Mouse (Mus musculus) gastrocnemius, adult 8-10 months (tissue): ENCODE measurements around the gene Prpsap2. TPM values are rescaled to one million over a fixed set of nuclear protein-coding genes. Genes with fewer than 3 reads are reported as not detected.
"Not testable (repeated sequence)": the region's sequence is repeated elsewhere in the genome, so short reads cannot be mapped to it uniquely, and the experiment has no call there.

Experiments
- DNase-seq, 2 experiments: peaks; one replicate each; pipeline ENCODE4 v3.0.0; 2022; ENCODE audit warnings: low spot score in 2 of 2
- total RNA-seq, 4 experiments: library from RNA; stranded (reverse); gene quantifications; 2 replicates each; pipeline ENCODE4 v1.2.4; 2022

Gene Prpsap2
- total RNA-seq = 1 to 10 TPM; 4.9 to 7.0 (median 5.4) TPM

GRCm38 (mm10) chr11:61761584-61762407, at the start of gene Prpsap2:
Gene Prpsap2, minus strand, starts transcription at chr11:61762088.
- peak; percentile 99 for DNase-seq

GRCm38 (mm10) chr11:61809793-61810192, 47.9 kb upstream of the Prpsap2 start:
- no peak for DNase-seq

- no peak for DNase-seq
Measured at GRCm38 (mm10) chr11:61808551-61809117, 46.7 kb upstream of the Prpsap2 start.

- no peak for DNase-seq
Measured at GRCm38 (mm10) chr11:61793441-61793840, 31.6 kb upstream of the Prpsap2 start.

GRCm38 (mm10) chr11:61788550-61788949, 26.7 kb upstream of the Prpsap2 start:
- DNase-seq = no peak

- not testable (repeated sequence) for DNase-seq
Measured at GRCm38 (mm10) chr11:61782526-61782925, 20.6 kb upstream of the Prpsap2 start.

GRCm38 (mm10) chr11:61774551-61775149, 12.8 kb upstream of the Prpsap2 start:
- DNase-seq = no peak

GRCm38 (mm10) chr11:61760518-61760917, 1.4 kb downstream of the Prpsap2 start:
- no peak for DNase-seq

GRCm38 (mm10) chr11:61757151-61757550, 4.7 kb downstream of the Prpsap2 start:
- no peak for DNase-seq

GRCm38 (mm10) chr11:61751612-61752011, 10.3 kb downstream of the Prpsap2 start:
- DNase-seq = no peak

GRCm38 (mm10) chr11:61747161-61747560, 14.7 kb downstream of the Prpsap2 start:
- no peak for DNase-seq

- no peak for DNase-seq
Measured at GRCm38 (mm10) chr11:61745781-61746180, 16.1 kb downstream of the Prpsap2 start.

- no peak for DNase-seq
Measured at GRCm38 (mm10) chr11:61744460-61744859, 17.4 kb downstream of the Prpsap2 start.

GRCm38 (mm10) chr11:61743768-61744167, 18.1 kb downstream of the Prpsap2 start:
- no peak for DNase-seq

GRCm38 (mm10) chr11:61740500-61740899, 21.4 kb downstream of the Prpsap2 start:
- no peak for DNase-seq

- DNase-seq = no peak
Measured at GRCm38 (mm10) chr11:61737290-61737689, 24.6 kb downstream of the Prpsap2 start.

- DNase-seq = no peak
Measured at GRCm38 (mm10) chr11:61732672-61733071, 29.2 kb downstream of the Prpsap2 start.

GRCm38 (mm10) chr11:61728037-61728436, 33.9 kb downstream of the Prpsap2 start:
- DNase-seq = no peak

GRCm38 (mm10) chr11:61722077-61722476, 39.8 kb downstream of the Prpsap2 start:
- DNase-seq = no peak

GRCm38 (mm10) chr11:61720636-61721035, 41.3 kb downstream of the Prpsap2 start, which contains the start of gene Slc5a10:
Gene Slc5a10, minus strand, starts transcription at chr11:61720826.
- DNase-seq = no peak

GRCm38 (mm10) chr11:61719826-61720225, 42.1 kb downstream of the Prpsap2 start:
- DNase-seq = no peak

GRCm38 (mm10) chr11:61719387-61719786, 42.5 kb downstream of the Prpsap2 start:
- DNase-seq = no peak
